In the genomic region with DNA sequence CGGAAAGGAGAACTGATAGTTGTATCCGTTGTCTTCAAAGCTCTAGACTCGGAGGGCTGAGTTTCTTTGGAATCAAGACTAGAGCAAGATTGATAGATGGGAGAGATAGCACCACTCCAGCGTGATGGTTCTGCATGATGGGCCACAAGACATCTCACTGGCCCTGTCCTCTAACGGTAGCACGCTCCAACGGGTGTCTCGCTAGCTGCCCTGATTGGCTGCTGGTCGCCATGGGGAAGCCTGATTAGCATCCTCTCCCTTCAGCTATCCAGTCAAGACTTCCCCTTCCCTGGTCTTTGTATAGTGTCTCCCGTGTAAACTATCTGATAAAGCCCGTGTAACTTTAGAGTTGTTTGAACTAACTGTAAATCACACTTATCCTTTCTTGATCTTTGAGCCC, we compare ENCODE assay signal across 23 mouse cellular contexts. TPM values are rescaled to one million over a fixed set of nuclear protein-coding genes. Genes with fewer than 3 reads are reported as not detected.
"Had no signal": no experiment of that assay in that cellular context is flagged by ENCODE, and none has a peak within 500 bp of the region (broad histone marks: within the 10 kb centered on the region; RNA-seq: fewer than 3 reads in every experiment).

TSS of gene 4922502D21Rik (minus strand) at position 187 of the 400 bp plus-strand sequence.

- H3K36me3 ChIP-seq: liver, embryonic 13.5 days; midbrain, embryonic 12.5 days; midbrain, embryonic 15.5 days; neural tube, embryonic 12.5 days; neural tube, embryonic 15.5 days had no signal

- H3K27me3 ChIP-seq: liver, embryonic 13.5 days; midbrain, embryonic 12.5 days; midbrain, embryonic 15.5 days; neural tube, embryonic 12.5 days; neural tube, embryonic 15.5 days had no signal

- H3K4me3 ChIP-seq: left cerebral cortex, adult 2 months; liver, embryonic 13.5 days; midbrain, embryonic 12.5 days; midbrain, embryonic 15.5 days; neural tube, embryonic 12.5 days; neural tube, embryonic 15.5 days had no signal

- ATAC-seq: intestine, embryonic 16.5 days; lung, postnatal 0 days; midbrain, embryonic 15.5 days had no signal

- H3K9ac ChIP-seq: liver, embryonic 13.5 days; lung, embryonic 14.5 days; midbrain, embryonic 12.5 days; midbrain, embryonic 15.5 days; neural tube, embryonic 12.5 days; neural tube, embryonic 15.5 days had no signal

- H3K9me3 ChIP-seq: liver, embryonic 13.5 days; midbrain, embryonic 12.5 days; midbrain, embryonic 15.5 days; neural tube, embryonic 12.5 days; neural tube, embryonic 15.5 days had no signal

- H3K4me2 ChIP-seq: liver, embryonic 13.5 days; lung, embryonic 14.5 days; midbrain, embryonic 12.5 days; midbrain, embryonic 15.5 days; neural tube, embryonic 12.5 days; neural tube, embryonic 15.5 days had no signal

- H3K27ac ChIP-seq: left cerebral cortex, adult 2 months; liver, embryonic 13.5 days; macrophage; midbrain, embryonic 12.5 days; midbrain, embryonic 15.5 days; neural tube, embryonic 12.5 days; neural tube, embryonic 15.5 days had no signal

- DNase-seq: kidney, adult 2 months; kidney, postnatal 36 days; layer of hippocampus, postnatal 36 days; liver, embryonic 13.5 days; lung, embryonic 14.5 days; right cerebral cortex, postnatal 25 days; spleen, adult 18-20 months; thymus, adult 18-20 months; thymus, postnatal 36 days had no signal

- H3K4me1 ChIP-seq: liver, embryonic 13.5 days; midbrain, embryonic 12.5 days; neural tube, embryonic 12.5 days had no signal

RNA-seq across cellular contexts. Expression of gene 4922502D21Rik, which starts in this region (rescaled TPM):
- polyA plus RNA-seq: intestine, embryonic 16.5 days; limb, embryonic 11.5 days; limb, embryonic 14.5 days; liver, adult 2 months; liver, embryonic 13.5 days; liver, embryonic 16.5 days; lung, embryonic 14.5 days; lung, postnatal 0 days; macrophage; midbrain, embryonic 12.5 days; midbrain, embryonic 15.5 days; neural tube, embryonic 12.5 days; neural tube, embryonic 15.5 days; stomach, embryonic 16.5 days; urinary bladder, adult 2 months had no signal
